Mouse (Mus musculus): Measurements from ENCODE around the gene Elf2.
"Not testable (repeated sequence)": the region's sequence is repeated elsewhere in the genome, so short reads cannot be mapped to it uniquely, and the experiment has no call there.

Gene Elf2

DNA sequence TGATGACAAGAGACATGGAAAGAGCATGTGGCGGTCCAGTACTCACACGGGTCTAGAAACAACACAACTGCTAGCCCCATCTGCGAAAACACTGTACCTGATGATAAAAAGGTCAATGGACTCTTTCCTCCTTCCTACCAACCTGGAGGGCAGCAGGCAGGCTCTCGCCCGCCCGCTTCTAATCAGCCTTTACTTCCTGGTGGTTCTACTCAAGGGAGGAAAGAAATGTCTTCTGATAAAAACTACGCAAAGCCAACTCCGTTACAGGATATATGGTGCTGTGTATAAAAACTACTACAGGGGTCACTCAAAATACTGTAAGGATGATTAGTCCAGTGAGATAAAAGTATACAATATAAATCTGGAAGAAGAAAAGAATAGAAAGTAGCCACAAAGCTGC lies 5.1 kb downstream of the Elf2 start:
- in situ Hi-C loops (cut with MboI; ENCODE audit: unreplicated experiment in 2 of 2): no loop called here

- in situ Hi-C loops (cut with MboI; ENCODE audit: unreplicated experiment in 2 of 2): no loop called here
Observed at GRCm38 (mm10) chr3:51333950-51334349, 6.5 kb downstream of the Elf2 start.

DNA sequence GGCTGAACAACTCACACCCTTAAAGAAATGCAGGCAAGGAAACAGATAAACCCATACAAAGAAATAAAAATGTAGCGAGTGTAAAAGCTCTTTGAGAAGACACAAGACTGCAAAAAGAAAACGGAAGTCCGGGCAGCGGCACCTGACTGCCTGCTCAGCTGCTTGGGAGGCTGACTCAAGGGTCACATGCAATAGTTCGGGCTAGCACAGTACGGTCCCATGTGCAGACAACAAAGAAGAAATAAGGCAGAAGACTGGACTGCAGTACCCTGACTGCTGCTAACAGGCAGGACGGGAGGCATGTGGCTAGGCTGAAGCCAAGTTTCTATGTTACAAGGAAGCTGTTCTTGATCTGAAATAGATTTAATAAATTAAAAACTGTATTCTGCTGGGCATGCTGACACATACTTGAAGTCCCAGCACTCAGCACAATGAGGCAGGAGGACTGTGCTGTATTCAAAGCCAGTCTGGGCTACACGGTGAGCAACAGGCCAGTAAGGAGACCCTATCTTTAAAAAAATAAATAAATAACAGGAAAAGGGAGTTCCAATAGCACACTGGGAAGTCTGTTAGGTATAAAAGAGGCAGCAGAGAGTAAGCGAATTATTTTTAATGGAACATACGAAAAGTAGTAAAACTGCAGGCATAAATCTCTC lies 7.1 kb downstream of the Elf2 start:
- in situ Hi-C loops (cut with MboI; ENCODE audit: unreplicated experiment in 2 of 2): no loop called here

DNA sequence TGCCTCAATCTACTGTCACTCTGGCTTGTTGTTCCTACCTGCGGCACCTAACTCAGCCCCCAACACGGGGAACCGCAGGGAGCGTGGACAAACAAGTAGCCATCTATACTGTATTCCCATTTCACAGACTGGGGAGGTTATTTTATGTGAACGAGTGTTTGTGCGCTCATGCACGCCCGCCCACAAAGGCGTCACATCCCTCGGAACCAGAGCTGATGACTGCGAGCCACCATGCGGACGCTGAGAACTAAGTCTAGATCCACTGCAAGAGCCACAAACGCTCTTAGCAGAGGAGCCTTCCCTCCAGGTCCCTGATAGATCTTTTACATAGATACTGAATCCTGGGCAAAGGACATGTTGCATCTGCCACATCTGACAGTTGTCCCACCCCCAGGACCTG lies 10.4 kb downstream of the Elf2 start:
- in situ Hi-C loops (cut with MboI; ENCODE audit: unreplicated experiment in 2 of 2): no loop called here

DNA sequence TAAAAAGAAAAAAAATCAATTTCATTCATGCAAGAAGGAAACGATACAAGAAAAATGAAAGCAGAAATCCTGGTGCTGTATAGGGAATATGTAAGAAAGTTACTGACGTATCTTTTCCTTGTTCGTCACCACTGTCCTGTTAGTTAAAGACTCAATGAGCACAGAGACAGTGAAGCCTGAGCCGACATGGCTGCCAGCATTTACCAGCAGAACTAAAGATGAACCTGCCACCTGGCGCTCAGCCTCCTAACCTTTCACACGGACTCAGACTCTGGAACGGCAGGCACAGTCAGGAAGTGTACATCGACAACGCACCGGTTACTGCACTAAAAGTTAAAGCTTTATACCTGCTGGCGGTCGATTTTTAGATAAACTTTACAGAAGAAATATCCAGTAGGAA lies 11.9 kb downstream of the Elf2 start:
- in situ Hi-C loops (cut with MboI; ENCODE audit: unreplicated experiment in 2 of 2): no loop called here

GRCm38 (mm10) chr3:51327817-51328216 lies 12.6 kb downstream of the Elf2 start:
- in situ Hi-C loops (cut with MboI; ENCODE audit: unreplicated experiment in 2 of 2): no loop called here

DNA sequence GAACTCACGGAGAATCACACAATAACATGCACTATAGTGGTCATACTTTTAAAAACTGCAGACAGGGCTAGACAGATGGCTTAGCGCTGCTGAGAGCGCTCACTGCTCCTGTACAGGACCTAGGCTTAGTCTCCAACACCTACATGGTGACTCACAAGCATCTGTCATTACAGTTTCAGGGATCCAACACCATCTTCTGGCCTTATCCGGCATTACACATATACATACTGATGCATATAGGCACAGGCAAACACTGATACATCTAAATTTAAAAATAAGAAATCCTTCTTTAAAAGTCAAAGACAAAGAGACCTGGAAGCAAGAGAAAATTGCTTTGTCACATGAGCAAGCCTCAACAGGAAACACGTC lies 13.1 kb downstream of the Elf2 start:
- in situ Hi-C loops (cut with MboI; ENCODE audit: unreplicated experiment in 2 of 2): no loop called here

DNA sequence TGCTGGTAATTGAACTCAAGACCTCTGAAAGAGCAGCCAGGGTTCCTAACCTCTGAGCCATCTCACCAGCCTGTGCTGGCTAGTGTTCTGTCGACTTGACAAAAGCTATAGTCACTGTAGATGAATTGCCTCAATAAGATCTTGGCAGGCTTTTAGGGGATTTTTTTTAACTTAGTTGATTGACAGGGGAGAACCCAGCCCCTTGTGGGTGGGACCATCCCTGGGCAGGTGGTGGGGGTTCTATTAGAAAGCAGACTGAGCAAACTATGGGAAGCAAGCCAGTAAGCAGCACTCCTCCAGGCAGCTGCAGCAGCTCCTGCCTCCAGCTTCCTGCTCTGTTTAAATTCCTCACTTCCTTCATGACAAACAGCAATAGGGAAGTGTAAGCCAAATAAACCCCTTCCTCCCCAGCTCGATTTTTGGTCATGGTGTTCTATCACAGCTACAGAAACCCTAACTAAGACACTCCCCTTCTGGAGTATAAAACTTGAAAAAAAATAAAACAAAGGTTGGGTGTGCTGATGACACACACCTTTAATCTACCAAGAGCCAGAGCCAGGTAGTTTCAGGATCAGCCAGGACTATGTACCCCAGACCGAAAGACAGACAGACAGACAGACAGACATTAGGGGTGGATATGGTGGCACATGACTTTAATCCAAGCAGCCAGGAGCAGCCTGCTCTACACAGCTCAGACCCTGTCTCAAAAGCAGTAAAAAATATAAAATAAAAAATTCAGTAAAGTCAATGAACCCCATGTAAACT lies 13.6 kb downstream of the Elf2 start:
- in situ Hi-C loops (cut with MboI; ENCODE audit: unreplicated experiment in 2 of 2): no loop called here

GRCm38 (mm10) chr3:51325475-51325874 lies 15.0 kb downstream of the Elf2 start:
- in situ Hi-C loops (cut with MboI; ENCODE audit: unreplicated experiment in 2 of 2): no loop called here

DNA sequence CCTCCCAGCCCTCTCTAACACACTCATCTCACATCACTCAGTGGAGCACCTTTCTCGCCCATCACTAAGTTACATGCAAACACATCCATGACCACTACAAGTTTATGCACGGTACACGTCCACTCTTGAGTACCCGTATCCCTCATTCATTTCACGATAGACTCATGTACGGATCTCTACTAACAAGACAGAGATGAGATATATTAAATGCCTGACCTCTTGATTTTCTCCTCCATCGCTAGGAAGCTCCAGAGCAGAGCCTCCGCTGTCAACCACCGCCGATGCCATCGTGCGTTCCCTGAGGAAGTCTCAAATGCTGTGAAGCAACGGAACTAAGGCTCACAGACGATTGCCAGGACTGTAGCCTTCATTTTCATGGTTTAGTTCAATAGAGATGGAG lies 17.5 kb downstream of the Elf2 start:
- in situ Hi-C loops (cut with MboI; ENCODE audit: unreplicated experiment in 2 of 2): no loop called here

GRCm38 (mm10) chr3:51322326-51322725 lies 18.1 kb downstream of the Elf2 start:
- in situ Hi-C loops (cut with MboI; ENCODE audit: unreplicated experiment in 2 of 2): no loop called here

DNA sequence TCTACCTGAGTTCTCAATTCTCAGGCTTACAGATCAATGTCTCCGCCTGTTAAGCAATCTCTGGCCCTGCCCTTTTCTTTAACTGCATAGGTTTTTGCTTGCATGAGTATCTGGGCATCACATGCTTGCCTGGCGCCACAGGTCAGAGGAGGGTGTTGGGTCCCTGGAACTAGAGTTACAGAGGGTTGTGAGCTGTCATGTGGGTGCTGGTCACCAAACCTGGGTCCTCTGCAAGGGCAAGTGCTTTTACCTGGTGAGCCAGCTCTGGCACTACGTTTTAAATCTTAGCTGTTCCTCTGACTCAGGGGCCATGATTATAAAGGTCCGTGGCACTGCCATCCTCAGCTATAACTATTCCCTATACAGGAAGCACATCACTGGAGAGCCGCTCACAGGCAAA lies 19.3 kb downstream of the Elf2 start:
- in situ Hi-C loops (cut with MboI; ENCODE audit: unreplicated experiment in 2 of 2): no loop called here

DNA sequence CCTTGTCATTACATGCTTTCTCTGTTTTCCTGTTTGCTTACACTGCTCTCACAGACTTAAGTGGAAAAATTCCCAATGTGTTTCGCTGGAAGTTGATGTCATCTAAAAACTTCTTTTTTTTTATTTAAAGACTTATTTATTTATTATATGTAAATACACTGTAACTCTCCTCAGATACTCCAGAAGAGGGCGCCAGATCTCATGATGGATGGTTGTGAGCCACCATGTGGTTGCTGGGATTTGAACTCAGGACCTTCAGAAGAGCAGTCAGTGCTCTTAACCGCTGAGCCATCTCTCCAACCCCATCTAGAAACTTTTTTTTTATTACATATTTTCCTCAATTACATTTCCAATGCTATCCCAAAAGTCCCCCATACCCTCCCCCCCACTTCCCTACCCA lies 22.4 kb downstream of the Elf2 start:
- in situ Hi-C loops (cut with MboI; ENCODE audit: unreplicated experiment in 2 of 2): not testable (repeated sequence)

- in situ Hi-C loops (cut with MboI; ENCODE audit: unreplicated experiment in 2 of 2): no loop called here
Observed at GRCm38 (mm10) chr3:51316876-51317275, 23.6 kb downstream of the Elf2 start.

DNA sequence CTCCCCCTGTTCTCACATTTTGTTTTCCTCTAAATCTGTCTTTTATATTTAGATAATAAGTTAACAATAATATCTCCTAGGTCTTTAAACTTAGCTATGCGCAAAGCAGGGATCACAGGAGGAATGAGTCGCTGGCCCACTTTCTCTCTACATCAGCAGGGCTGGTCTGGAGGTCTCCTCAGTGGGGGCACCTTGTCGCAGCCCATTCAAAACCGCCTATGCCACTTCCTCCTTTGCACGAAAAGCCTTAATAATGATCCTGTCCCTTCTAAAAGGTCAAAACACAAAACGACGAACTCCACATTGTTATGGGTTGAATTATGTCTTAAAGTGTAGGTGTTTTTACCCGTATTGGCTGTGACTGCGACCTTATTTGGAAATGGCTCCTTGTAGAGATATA lies 28.8 kb downstream of the Elf2 start:
- in situ Hi-C loops (cut with MboI; ENCODE audit: unreplicated experiment in 2 of 2): no loop called here

- in situ Hi-C loops (cut with MboI; ENCODE audit: unreplicated experiment in 2 of 2): no loop called here
Observed at GRCm38 (mm10) chr3:51310098-51310497, 30.4 kb downstream of the Elf2 start.

DNA sequence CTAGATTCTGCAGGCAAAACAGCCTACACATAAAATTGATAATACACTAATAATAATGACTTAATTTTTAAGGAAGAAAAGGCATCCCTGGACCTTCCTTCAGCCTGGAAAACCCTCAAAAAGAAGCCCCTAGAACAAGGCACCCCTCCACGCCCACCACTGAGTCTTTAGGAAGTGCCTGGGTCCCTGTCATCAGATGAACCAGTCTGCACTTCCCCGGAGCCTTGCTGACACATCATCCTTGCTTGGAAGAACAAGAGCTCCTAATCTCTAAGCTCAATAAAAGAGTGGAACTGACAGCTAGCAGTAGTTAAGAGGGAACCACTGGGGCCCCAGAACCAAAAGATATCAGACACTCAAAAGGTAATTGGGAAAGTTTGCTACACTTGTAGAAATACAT lies 33.8 kb downstream of the Elf2 start:
- in situ Hi-C loops (cut with MboI; ENCODE audit: unreplicated experiment in 2 of 2): no loop called here

DNA sequence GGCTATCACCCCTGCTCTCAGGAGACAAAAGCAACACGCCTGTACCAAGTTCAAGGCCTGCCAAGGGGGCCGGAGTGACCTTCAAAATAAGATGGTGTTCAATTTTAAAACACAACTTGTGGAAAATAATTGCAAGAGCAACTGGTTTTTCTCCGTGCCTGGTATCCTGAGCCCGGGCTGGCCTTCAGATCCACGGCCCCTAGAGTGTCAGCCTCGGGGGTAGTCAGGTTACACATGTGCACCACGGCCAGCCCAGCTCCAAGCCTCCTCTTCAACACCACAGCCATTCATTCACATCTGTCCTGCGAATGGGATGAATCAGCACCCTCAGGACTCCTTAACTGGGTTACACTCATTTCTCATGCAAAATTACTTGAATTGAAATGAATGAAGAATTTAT lies 34.5 kb downstream of the Elf2 start:
- in situ Hi-C loops (cut with MboI; ENCODE audit: unreplicated experiment in 2 of 2): no loop called here

- in situ Hi-C loops (cut with MboI; ENCODE audit: unreplicated experiment in 2 of 2): no loop called here
Observed at GRCm38 (mm10) chr3:51302971-51303476, 37.4 kb downstream of the Elf2 start.

- in situ Hi-C loops (cut with MboI; ENCODE audit: unreplicated experiment in 2 of 2): no loop called here
Observed at GRCm38 (mm10) chr3:51301583-51301982, 38.9 kb downstream of the Elf2 start.

- in situ Hi-C loops (cut with MboI; ENCODE audit: unreplicated experiment in 2 of 2): no loop called here
Observed at GRCm38 (mm10) chr3:51296790-51297189, 43.7 kb downstream of the Elf2 start.

GRCm38 (mm10) chr3:51295225-51295624 lies 45.2 kb downstream of the Elf2 start:
- in situ Hi-C loops (cut with MboI; ENCODE audit: unreplicated experiment in 2 of 2): no loop called here
